Mouse (Mus musculus) cerebellum, adult 2 months (tissue): ENCODE results near the gene Krtap7-1. TPM values are rescaled to one million over a fixed set of nuclear protein-coding genes. Genes with fewer than 3 reads are reported as not detected.

Experiments
- DNase-seq, 2 experiments: peaks; one replicate each; pipeline ENCODE4 v3.0.0; 2021
- H3K27ac ChIP-seq: fragments of 200-500 bp; 2 replicates; pipeline ENCODE4 v1.5.1; 2012; ENCODE audit warnings: low read length, control low read depth, inconsistent platforms; ENCODE audit not compliant: insufficient read depth
- H3K27me3 ChIP-seq: fragments of 200-500 bp; 2 replicates; pipeline ENCODE4 v1.6.1; 2012; ENCODE audit warnings: inconsistent platforms, mild to moderate bottlenecking, low read length, moderate library complexity; ENCODE audit not compliant: control insufficient read depth, insufficient read depth
- H3K4me1 ChIP-seq: fragments of 200-500 bp; 2 replicates; pipeline ENCODE4 v1.6.1; 2011; ENCODE audit warnings: low read length; ENCODE audit not compliant: control insufficient read depth, insufficient read depth
- H3K4me3 ChIP-seq: fragments of 200-500 bp; replicated peaks from 2 replicates; pipeline ENCODE3; 2011; ENCODE audit warnings: mild to moderate bottlenecking, low read depth, low read length, control low read depth; ENCODE audit not compliant: insufficient read depth
- CTCF ChIP-seq: fragments of 200-500 bp; IDR thresholded peaks from 2 replicates; pipeline ENCODE4 v1.5.1; 2011; ENCODE audit warnings: low read depth, mild to moderate bottlenecking, control low read depth, low read length, moderate library complexity, borderline replicate concordance; ENCODE audit not compliant: insufficient read depth
- POLR2A ChIP-seq: fragments of 200-500 bp; IDR thresholded peaks from 2 replicates; pipeline ENCODE4 v1.6.1; 2011; ENCODE audit warnings: low read length, control low read depth, borderline replicate concordance; ENCODE audit not compliant: insufficient read depth
- WGBS: fragments of 180-500 bp; shearing (Covaris S2); methylation state at CpG from one replicate; pipeline ENCODE4 v1.1.7; 2018; 5-methylcytosine and 5-hydroxymethylcytosine counted together
- polyA plus RNA-seq: library from polyadenylated mRNA; depleted of rRNA; stranded (reverse); fragments of >200 nt; gene quantifications from 2 replicates; pipeline ENCODE4 v1.2.3, GENCODE M21; 2012; rRNA removed

Gene Krtap7-1
- polyA plus RNA-seq, 1 experiment = not detected

GRCm38 (mm10) chr16:89477679-89478314 lies 30.3 kb downstream of the Krtap7-1 start:
- WGBS = 90% methylated on average over 12 of the region's 12 CpGs
- no peak overlapping the region for H3K4me3 ChIP-seq
- TF ChIP-seq POLR2A (no peak), CTCF (no peak)
- no peak overlapping the region for H3K27ac ChIP-seq
- H3K27me3 ChIP-seq = no peaks in the 10 kb centered on the region
- DNase-seq = no peak
- H3K4me1 ChIP-seq = no peaks in the 10 kb centered on the region

- Histone ChIP-seq H3K27ac (no peak overlapping the region), H3K27me3 (no peaks in the 10 kb centered on the region), H3K4me3 (no peak overlapping the region), H3K4me1 (no peaks in the 10 kb centered on the region)
- DNase-seq = no peak
- TF ChIP-seq CTCF (no peak), POLR2A (no peak)
- WGBS = 44% methylated on average over 5 of the region's 5 CpGs
Observed at GRCm38 (mm10) chr16:89461189-89461588, 46.9 kb downstream of the Krtap7-1 start.

Other genes starting within 250 kb of the Krtap7-1 start
- not detected in 2 replicates for gene Krtap21-1, start 104.5 kb downstream of the Krtap7-1 start, polyA plus RNA-seq
- gene Krtap6-2, start 88.2 kb downstream of the Krtap7-1 start, polyA plus RNA-seq = not detected in 2 replicates
- gene Krtap8-1, start 20.4 kb downstream of the Krtap7-1 start, polyA plus RNA-seq = not detected in 2 replicates
- gene Krtap11-1, start 62.9 kb upstream of the Krtap7-1 start, polyA plus RNA-seq = not detected in 2 replicates